Mouse (Mus musculus) embryonic fibroblast, embryonic 13.5 days (primary cell): ENCODE measurements at regions not wholly inside any gene's neighbourhood (a gene's known extent, or its start where the extent isn't known, plus 50 kb on each side); places are given as distances from the start of the nearest gene placed in this dataset.

Experiments used
- CTCF ChIP-seq: IDR thresholded peaks from 2 replicates; pipeline ENCODE4 v1.5.1; 2011; ENCODE audit warnings: mild to moderate bottlenecking, control low read depth, low read length, moderate library complexity, borderline replicate concordance; ENCODE audit not compliant: insufficient read depth
- POLR2A ChIP-seq: IDR thresholded peaks from 2 replicates; pipeline ENCODE4 v1.6.1; 2011; ENCODE audit warnings: low read depth, mild to moderate bottlenecking, control low read depth, low read length, moderate library complexity

GRCm38 (mm10) chr13:44634616-44635015 lies 94.7 kb upstream of the Jarid2 start:
- TF ChIP-seq CTCF (no peak), POLR2A (no peak)
